ENCODE assay signal across 13 mouse cellular contexts in genomic region chr1:40095585-40095984, GRCm38 (mm10). TPM values are rescaled to one million over a fixed set of nuclear protein-coding genes. Genes with fewer than 3 reads are reported as not detected.
DNase-seq lines count a peak whose midpoint lies in the region; ATAC-seq and TF ChIP-seq lines count a peak whose summit lies in the region.
"Had no signal": no experiment of that assay in that cellular context is flagged by ENCODE, and none has a peak within 500 bp of the region (broad histone marks: within the 10 kb centered on the region; RNA-seq: fewer than 3 reads in every experiment).

No protein-coding gene starts in this region.

- peak; percentile 11 to 25 for DNase-seq in cerebellum, adult 18-20 months
- no peak for DNase-seq in cerebellum, adult 11-12 months
- no peak for DNase-seq in liver, embryonic 14.5 days (ENCODE audit: low read depth in 3 of 3, low spot score in 3 of 3)
- no peak for DNase-seq in liver
- peak; percentile 50 for DNase-seq in induced T-regulatory cell, adult 2 months (ENCODE audit: low read depth)
- no peak for DNase-seq in retina, postnatal 1 day
- DNase-seq: cerebellum, adult 8-10 months; kidney, adult 2 months had no signal

- no peaks in the 10 kb centered on the region for H3K9me3 ChIP-seq in liver, embryonic 14.5 days (ENCODE audit: control insufficient read depth, low read length)
- H3K9me3 ChIP-seq in E14TG2a.4 (ENCODE audit: low read length), result no peaks in the 10 kb centered on the region
- H3K9me3 ChIP-seq: liver, embryonic 15.5 days had no signal

- H3K4me3 ChIP-seq in liver, embryonic 14.5 days (ENCODE audit: insufficient read depth in 1 of 2, low read depth in 2 of 2, low read length in 2 of 2), result no peak overlapping the region
- H3K4me3 ChIP-seq in E14TG2a.4 (replicated peaks; ENCODE audit: low read length), result no peak overlapping the region
- H3K4me3 ChIP-seq: liver, embryonic 15.5 days; megakaryocyte, embryonic 14.5 days had no signal

- TF ChIP-seq EP300 in liver, embryonic 14.5 days (IDR thresholded peaks at IDR 0.05; ENCODE audit: low read depth), result no peak

- no peak overlapping the region for H3K4me2 ChIP-seq in liver, embryonic 14.5 days (ENCODE audit: low read depth)
- H3K4me2 ChIP-seq: liver, embryonic 15.5 days had no signal

- H3K27ac ChIP-seq in liver, embryonic 14.5 days, result no peak overlapping the region
- H3K27ac ChIP-seq: liver, embryonic 15.5 days had no signal

- H3K4me1 ChIP-seq in liver, embryonic 14.5 days (replicated peaks; ENCODE audit: control insufficient read depth in 2 of 2, insufficient read depth in 2 of 2, low read length in 1 of 2), result no peaks in the 10 kb centered on the region
- no peaks in the 10 kb centered on the region for H3K4me1 ChIP-seq in E14TG2a.4 (replicated peaks; ENCODE audit: low read depth, low read length)
- H3K4me1 ChIP-seq: liver, embryonic 15.5 days; megakaryocyte, embryonic 14.5 days had no signal

- 17% methylated on average over 1 of the region's 1 CpGs for WGBS in liver, embryonic 14.5 days (ENCODE audit: insufficient replicate concordance)

- no peak overlapping the region for H3K9ac ChIP-seq in liver, embryonic 14.5 days (replicated peaks)
- H3K9ac ChIP-seq: liver, embryonic 15.5 days had no signal

- no peaks in the 10 kb centered on the region for H3K27me3 ChIP-seq in liver, embryonic 14.5 days (ENCODE audit: control insufficient read depth, insufficient read depth, low read length)
- H3K27me3 ChIP-seq in E14TG2a.4 (ENCODE audit: insufficient read depth, low read length), result peaks cover 8% of the 10 kb centered on the region; the same call in 1 of the 2 replicates
- H3K27me3 ChIP-seq: liver, embryonic 15.5 days had no signal

- H3K36me3 ChIP-seq in liver, embryonic 14.5 days (replicated peaks; ENCODE audit: control insufficient read depth, insufficient read depth, low read depth), result no peaks in the 10 kb centered on the region
- no peaks in the 10 kb centered on the region for H3K36me3 ChIP-seq in E14TG2a.4 (ENCODE audit: insufficient read depth, low read length)
- H3K36me3 ChIP-seq: liver, embryonic 15.5 days had no signal

- TF ChIP-seq CTCF in liver, embryonic 14.5 days (IDR thresholded peaks at IDR 0.05; ENCODE audit: low read depth), result peak; percentile 46; the same call in 1 of the 2 replicates
- TF ChIP-seq CTCF in E14TG2a.4 (conservative IDR thresholded peaks at IDR 0.05; ENCODE audit: low read length), result peak; percentile 71

- ATAC-seq in liver, embryonic 14.5 days (ENCODE audit: insufficient read depth), result no peak
- ATAC-seq in monocyte, adult 5-6 weeks (replicated peaks; ENCODE audit: insufficient number of reproducible peaks, low FRiP score, low TSS enrichment, poor library complexity, severe bottlenecking), result no peak

RNA-seq across cellular contexts. Expression of gene Il1r2, which starts 21.7 kb away (rescaled TPM):
- polyA plus RNA-seq in liver, embryonic 14.5 days (2012; rRNA removed), result 0.14 and 0.19 TPM in 2 replicates
- polyA plus RNA-seq in liver, embryonic 14.5 days (2014; fragmentation: Nextera tagmentation; extraction: Ambion mirVana), result 0.86 and 1.2 TPM in 2 replicates
- total RNA-seq in monocyte, adult 5-6 weeks (2017), result 1.9 to 14.1 TPM (median 8.8 TPM) in 3 replicates
- total RNA-seq: layer of hippocampus, adult 18-20 months had no signal

Comparison
In these comparisons a context has a peak if more than half of its experiments do, and no peak if none do; other contexts are left out.
1. DNase-seq: peak in cerebellum, adult 18-20 months (2 of 2) and induced T-regulatory cell, adult 2 months (single experiment); none in cerebellum, adult 11-12 months (single experiment), liver, embryonic 14.5 days (0 of 3), liver (single experiment) and retina, postnatal 1 day (single experiment).